Mouse (Mus musculus) left cerebral cortex, adult 8-10 months (tissue): ENCODE measurements around the gene Zfp462. TPM values are rescaled to one million over a fixed set of nuclear protein-coding genes. Genes with fewer than 3 reads are reported as not detected.
"Not testable (repeated sequence)": the region's sequence is repeated elsewhere in the genome, so short reads cannot be mapped to it uniquely, and the experiment has no call there.

Experiments used
- DNase-seq, 2 experiments: peaks; one replicate each; pipeline ENCODE4 v3.0.0; 2022; ENCODE audit warnings: low spot score in 2 of 2
- total RNA-seq, 4 experiments: library from RNA; stranded (reverse); gene quantifications; 2 replicates each; pipeline ENCODE4 v1.2.4; 2022

Gene Zfp462
- total RNA-seq, 4 experiments from 2014 or later: 48.8 to 65.3 (median 59.6) TPM

GRCm38 (mm10) chr4:54993001-54993400, 48.2 kb downstream of the Zfp462 start:
- not testable (repeated sequence) for DNase-seq

DNA sequence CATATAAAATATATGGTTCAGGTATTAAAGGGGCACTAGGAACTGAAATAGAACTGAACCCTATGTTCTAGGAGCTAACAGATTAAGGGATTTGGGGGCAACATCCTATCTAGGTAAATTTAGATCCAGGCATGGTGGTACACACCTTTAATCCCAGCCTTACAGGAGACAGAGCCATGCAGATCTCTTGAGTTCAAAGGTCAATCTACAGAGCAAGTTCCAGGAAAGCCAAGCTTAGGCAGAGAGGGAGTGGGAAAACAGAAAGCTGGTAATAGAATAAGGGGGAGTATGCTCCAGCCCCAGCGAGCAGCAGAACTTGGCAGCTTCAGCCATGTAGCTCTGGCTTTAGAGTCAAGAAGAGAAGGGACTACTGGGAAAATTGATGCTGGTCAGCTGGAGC, 50.4 kb downstream of the Zfp462 start:
- no peak for DNase-seq

GRCm38 (mm10) chr4:54996064-54996463, 51.2 kb downstream of the Zfp462 start:
- DNase-seq: no peak

- DNase-seq: no peak
Observed at GRCm38 (mm10) chr4:54998146-54998841, 53.4 kb downstream of the Zfp462 start.

- DNase-seq: no peak
Observed at GRCm38 (mm10) chr4:54999556-54999955, 54.7 kb downstream of the Zfp462 start.

DNA sequence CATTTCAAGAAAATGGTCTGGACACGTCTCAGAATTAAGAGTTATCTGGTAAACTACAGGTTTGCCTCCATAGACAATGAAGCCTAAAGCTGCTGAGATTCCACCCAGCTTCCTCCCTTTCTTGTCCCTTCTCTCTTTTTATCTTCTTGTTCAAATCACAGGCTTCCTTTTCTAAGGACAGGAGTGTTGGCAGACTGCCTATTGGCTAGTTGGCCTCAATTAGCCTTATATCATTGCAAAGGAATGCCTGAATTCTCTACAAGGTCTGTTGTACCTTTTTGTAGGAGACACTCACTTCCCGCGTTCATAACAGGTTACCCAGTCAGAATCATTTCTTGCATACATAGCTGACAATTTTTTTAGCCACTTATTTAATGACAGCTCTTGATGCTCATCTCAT, 56.5 kb downstream of the Zfp462 start:
- no peak for DNase-seq

DNA sequence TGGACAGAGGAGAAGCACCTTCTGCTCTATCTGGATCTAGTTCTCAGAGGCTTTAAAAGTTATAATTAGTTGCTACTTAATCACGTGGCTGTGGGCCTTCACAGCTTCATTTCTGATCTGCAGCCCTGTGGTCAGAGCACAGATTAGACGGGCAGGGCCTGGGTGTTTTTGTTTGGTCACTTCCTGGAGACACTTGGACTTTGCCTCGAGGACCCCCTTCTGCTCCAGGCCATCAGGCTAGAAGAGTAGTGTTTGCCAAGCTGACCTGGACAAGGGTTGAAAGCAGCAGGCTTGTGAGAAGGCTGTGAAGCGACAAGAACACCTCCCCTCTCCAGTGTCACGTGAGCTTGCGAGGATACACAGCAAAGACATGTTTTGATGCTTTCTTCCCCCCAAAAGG, 58.3 kb downstream of the Zfp462 start:
- no peak for DNase-seq

DNA sequence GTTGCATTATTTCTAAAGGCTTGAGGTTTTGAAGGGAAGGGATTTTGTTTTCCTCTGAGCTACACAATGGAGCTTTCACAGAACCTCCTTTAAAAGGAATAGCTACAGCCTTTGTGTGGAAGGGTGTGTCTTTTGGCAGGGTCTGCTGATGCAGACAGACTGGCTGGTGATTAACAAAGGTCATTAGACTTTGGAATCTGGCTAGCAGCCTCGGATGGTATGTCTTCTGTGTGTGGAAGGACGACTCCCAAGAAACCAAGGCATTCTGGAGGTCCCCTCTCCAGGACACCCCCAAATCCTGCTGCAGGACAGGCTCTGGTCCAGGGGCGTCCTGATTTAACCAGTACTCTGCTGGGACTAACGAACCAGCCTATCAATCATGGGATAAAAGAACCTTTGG, 60.2 kb downstream of the Zfp462 start:
- no peak for DNase-seq

- peak; percentile 24 to 49 for DNase-seq
Observed at GRCm38 (mm10) chr4:55005521-55005969, 60.7 kb downstream of the Zfp462 start.

- no peak for DNase-seq
Observed at GRCm38 (mm10) chr4:55006024-55006423, 61.2 kb downstream of the Zfp462 start.

DNA sequence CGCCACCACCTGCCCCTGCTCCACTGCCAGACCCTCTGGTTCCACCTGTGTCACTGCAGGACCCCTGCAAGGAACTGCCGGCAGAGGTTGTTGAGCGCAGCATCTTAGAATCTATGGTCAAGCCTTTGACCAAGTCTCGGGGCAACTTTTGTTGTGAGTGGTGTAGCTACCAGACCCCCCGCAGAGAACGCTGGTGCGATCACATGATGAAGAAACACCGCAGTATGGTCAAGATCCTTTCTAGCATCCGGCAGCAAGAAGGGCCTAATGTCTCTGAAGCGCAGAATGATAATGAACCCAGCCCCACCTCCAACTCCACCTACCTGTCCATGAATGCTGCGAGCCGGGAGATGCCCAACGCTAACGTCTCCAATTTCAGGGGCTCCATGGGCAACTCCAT, 63.8 kb downstream of the Zfp462 start:
- DNase-seq: no peak

DNA sequence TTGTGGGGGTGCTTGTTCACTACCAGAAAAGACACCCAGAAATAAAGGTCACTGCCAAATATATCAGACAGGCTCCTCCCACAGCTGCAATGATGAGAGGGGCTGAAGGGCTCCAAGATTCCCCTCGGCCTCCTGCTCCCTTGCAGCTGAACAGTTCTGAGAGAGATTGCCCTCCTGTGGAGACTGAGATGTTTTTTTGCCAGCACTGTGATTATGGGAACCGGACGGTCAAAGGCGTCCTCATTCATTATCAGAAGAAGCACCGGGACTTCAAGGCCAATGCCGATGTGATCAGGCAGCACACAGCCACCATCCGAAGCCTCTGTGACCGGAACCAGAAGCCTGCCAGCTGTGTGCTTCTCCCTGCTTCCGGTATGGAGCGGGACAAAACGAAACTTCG, 66.5 kb downstream of the Zfp462 start:
- DNase-seq: no peak

DNA sequence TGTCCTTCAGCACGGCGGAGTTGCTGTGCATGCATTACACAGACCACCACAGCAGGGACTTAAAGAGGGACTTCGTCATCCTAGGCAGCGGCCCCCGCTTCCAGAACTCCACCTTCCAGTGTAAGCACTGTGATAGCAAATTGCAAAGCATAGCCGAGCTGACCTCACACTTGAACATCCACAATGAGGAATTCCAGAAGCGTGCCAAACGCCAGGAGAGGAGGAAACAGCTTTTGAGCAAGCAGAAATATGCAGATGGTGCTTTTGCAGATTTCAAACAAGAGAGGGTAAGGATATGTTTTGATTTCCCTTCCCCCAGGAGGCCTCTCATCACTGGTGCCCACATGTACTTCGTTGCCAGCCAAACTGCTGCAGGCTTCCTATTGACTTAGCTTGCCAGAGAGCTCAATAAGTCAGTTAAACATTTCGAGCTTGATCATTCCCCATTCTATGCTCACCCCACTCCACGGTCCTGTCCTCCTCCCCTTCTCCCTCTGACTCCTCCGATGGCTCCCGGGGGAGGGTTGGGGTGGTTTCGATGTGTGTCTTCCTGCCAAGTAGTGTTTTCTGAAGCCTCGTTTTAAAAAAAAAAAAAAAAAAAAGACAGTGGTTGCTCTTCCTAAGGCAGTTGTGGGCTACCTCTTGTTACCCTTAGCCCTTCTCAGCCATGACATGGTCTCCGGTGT, 68.9 kb downstream of the Zfp462 start:
- peak in 1 of 2 experiments; percentile 63 for DNase-seq

GRCm38 (mm10) chr4:55014731-55015463, 70.0 kb downstream of the Zfp462 start:
- no peak for DNase-seq

DNA sequence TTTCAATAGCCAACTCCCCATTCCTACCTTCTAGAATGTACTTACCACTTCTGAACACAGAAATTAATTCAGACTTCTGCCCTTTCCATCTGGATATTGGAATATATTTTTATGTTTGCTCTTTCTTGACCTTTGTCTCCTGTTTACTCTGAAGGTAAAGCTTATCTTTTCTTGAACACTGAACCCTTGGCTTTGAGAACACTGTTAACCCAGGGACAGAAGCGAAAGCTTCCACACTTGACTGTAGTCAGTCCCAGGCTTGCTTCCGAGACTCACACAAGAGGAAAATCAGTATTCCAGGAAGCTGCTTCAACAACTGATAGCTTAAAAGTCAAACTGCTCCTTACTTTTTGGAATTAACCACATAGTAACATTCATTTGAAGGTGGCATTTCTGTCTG, 70.7 kb downstream of the Zfp462 start:
- DNase-seq: no peak

- no peak for DNase-seq
Observed at GRCm38 (mm10) chr4:55026109-55026646, 81.3 kb downstream of the Zfp462 start.

GRCm38 (mm10) chr4:55030401-55030800, 85.6 kb downstream of the Zfp462 start:
- no peak for DNase-seq

- no peak for DNase-seq
Observed at GRCm38 (mm10) chr4:55032317-55032930, 87.6 kb downstream of the Zfp462 start.

DNA sequence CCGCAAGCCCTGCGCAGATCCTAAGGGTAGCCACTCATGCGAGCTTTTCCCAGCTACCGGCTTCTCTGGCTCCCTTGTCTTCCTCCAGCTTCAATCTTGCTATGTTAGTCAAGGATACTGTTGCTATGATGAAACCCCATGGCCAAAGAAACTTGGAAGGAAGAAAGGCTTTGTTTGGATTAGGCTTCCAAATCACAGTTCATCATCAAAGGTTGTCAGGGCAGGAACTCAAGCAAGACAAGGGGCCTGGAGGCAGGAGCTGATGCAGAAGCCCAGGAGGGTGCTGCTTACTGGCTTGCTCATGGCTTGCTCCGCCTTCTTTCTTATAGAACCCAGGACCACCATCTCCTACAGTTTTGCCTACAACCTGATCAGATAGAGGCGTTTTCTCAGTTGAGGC, 88.6 kb downstream of the Zfp462 start:
- no peak for DNase-seq

GRCm38 (mm10) chr4:55038139-55038538, 93.3 kb downstream of the Zfp462 start:
- DNase-seq: no peak

- no peak for DNase-seq
Observed at GRCm38 (mm10) chr4:55040258-55040964, 95.6 kb downstream of the Zfp462 start.
